Mouse (Mus musculus) embryonic facial prominence, embryonic 13.5 days (tissue): ENCODE measurements around the gene 4930562C15Rik. TPM values are rescaled to one million over a fixed set of nuclear protein-coding genes. Genes with fewer than 3 reads are reported as not detected.
A peak's percentile ranks its signal among the peaks of the same experiment; 100 is the strongest.

Experiments used
- ATAC-seq: fragments of 200-750 bp; cut with Nextera tagmentation; 2 replicates; pipeline ENCODE4 v1.8.0; 2017; ENCODE audit warnings: low read depth; ENCODE audit not compliant: insufficient number of reproducible peaks, insufficient read depth, low FRiP score, low TSS enrichment
- H3K27ac ChIP-seq: fragments of 300-500 bp; sonication (generic); 2 replicates; pipeline ENCODE4 v1.5.1; 2015; ENCODE audit warnings: moderate library complexity, mild to moderate bottlenecking, inconsistent platforms
- H3K27me3 ChIP-seq: fragments of 300-500 bp; sonication (generic); 2 replicates; pipeline ENCODE4 v1.6.1; 2015; ENCODE audit warnings: mild to moderate bottlenecking, inconsistent platforms
- H3K36me3 ChIP-seq: fragments of 300-500 bp; sonication (generic); 2 replicates; pipeline ENCODE4 v1.6.1; 2015; ENCODE audit warnings: mild to moderate bottlenecking, inconsistent platforms
- H3K4me1 ChIP-seq: fragments of 300-500 bp; sonication (generic); 2 replicates; pipeline ENCODE4 v1.6.1; 2015; ENCODE audit warnings: inconsistent platforms
- H3K4me2 ChIP-seq: fragments of 300-500 bp; sonication (generic); 2 replicates; pipeline ENCODE4 v1.6.1; 2015; ENCODE audit warnings: moderate library complexity, mild to moderate bottlenecking, inconsistent platforms
- H3K4me3 ChIP-seq: fragments of 300-500 bp; sonication (generic); 2 replicates; pipeline ENCODE4 v1.5.1; 2015; ENCODE audit warnings: mild to moderate bottlenecking, inconsistent platforms
- H3K9ac ChIP-seq: fragments of 300-500 bp; sonication (generic); 2 replicates; pipeline ENCODE4 v1.6.1; 2015; ENCODE audit warnings: mild to moderate bottlenecking, inconsistent platforms
- H3K9me3 ChIP-seq: fragments of 300-500 bp; sonication (generic); 2 replicates; pipeline ENCODE4 v1.6.1; 2016; ENCODE audit warnings: inconsistent platforms
- WGBS: fragments of 180-500 bp; shearing (Covaris S2); methylation state at CpG from one replicate; pipeline ENCODE4 v1.1.7; 2015; ENCODE audit warnings: mixed read lengths; 5-methylcytosine and 5-hydroxymethylcytosine counted together
- polyA plus RNA-seq: library from polyadenylated mRNA; unstranded; fragments of >200 nt; fragmentation: Nextera tagmentation; extraction: Ambion mirVana; gene quantifications from 2 replicates; pipeline ENCODE4 v1.2.1, GENCODE M21; 2015

Gene 4930562C15Rik
- polyA plus RNA-seq, 1 experiment from 2014 or later: 0.89 TPM

DNA sequence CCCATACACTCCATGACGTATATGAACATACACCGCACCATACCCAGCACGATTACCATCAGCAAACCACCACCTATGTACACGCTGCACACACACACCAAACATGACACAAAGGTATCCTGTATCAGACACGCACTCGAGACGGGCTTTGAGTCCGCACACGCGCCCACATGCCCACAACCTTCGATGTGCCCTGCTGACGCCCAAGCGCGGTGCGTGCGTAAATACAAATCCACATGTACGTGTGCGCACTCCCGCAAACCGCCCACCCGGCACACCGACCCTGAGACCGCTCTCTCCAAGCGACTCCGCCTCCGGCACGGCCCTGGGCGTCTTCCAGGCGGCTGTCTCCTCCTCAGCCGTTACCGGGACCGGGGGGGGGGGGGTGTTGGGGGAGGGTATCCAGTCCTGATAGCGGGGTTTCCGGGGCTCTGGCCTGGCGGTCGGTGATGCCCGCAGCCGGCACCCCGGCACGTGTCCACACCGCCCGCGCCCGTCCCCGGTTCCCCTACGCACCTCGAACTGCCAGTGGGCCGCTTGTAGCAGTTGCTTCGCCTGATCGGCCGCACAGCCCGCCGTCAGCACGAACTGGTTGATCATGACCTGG, 44.0 kb downstream of the 4930562C15Rik start:
- Histone ChIP-seq H3K27me3 (no peaks in the 10 kb centered on the region), H3K4me2 (peak overlapping the region; percentile 68), H3K36me3 (peaks cover 23% of the 10 kb centered on the region), H3K4me3 (peak overlapping the region; percentile 83), H3K9me3 (no peaks in the 10 kb centered on the region), H3K27ac (peak overlapping the region; percentile 100), H3K9ac (peak overlapping the region; percentile 89), H3K4me1 (peaks cover 41% of the 10 kb centered on the region)
- under 1% methylated on average over 53 of the region's 54 CpGs for whole genome bisulfite sequencing
- ATAC-seq: no peak; the same call in 1 of the 2 replicates

DNA sequence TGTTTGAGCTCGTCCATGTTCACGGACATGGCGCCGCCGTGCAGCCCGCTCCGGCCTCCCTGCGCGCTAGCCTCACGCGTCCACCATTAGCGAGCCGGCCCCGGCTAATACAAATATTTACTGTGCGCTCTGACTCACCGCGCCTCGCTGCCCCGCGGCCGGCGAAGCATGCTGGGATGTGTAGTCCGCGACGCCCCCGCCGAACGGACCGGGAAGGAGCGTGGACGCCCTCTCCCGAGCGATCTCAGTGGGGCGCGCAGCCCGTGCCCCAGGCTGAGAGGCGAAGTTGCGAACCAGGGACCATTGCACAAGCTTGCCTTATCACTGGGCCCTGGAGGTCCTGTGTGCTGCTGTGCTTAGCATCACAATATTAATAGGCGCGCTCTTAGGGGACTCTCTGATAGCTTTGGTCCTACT, 44.5 kb downstream of the 4930562C15Rik start:
- H3K27ac ChIP-seq: peak overlapping the region; percentile 100
- H3K9ac ChIP-seq: peak overlapping the region; percentile 89
- peak overlapping the region; percentile 68 for H3K4me2 ChIP-seq
- ATAC-seq: peak; percentile 68
- under 1% methylated on average over 40 of the region's 40 CpGs for WGBS
- H3K4me1 ChIP-seq: peaks cover 41% of the 10 kb centered on the region
- H3K36me3 ChIP-seq: peaks cover 18% of the 10 kb centered on the region
- H3K9me3 ChIP-seq: no peaks in the 10 kb centered on the region
- H3K27me3 ChIP-seq: no peaks in the 10 kb centered on the region
- H3K4me3 ChIP-seq: peak overlapping the region; percentile 83

DNA sequence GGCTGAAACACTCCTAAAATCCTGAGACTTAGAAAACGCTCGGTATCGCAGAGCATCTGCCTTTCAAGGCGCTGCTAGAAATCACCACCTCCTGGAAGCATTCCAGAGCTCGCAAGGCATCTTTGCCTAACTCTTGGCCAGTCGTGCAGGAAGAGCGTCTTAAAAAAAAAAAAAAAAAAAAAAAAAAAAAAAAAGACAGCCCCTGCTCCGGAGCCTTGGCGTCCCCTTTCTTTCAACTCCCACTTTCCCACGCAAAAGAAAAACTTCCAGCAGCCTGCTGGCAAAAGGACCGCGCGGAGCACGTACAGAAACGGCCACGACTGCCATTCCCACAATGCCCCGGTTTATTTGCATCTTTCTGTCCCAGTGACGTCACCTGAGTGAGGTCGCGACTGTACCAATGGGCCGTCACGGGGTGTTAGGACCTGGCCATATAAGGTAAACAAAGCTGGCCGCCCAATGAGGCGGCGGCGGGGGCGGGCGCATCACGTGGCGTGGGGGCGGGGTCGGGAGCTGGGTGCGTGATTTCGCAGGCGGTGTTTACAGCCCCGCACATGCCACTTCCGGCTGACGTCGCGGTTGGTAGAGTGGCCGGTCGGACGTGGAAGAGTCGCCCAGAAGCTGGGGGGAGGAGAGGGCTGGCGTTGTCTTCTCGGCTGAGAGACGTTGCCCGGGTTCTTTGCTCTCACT, 45.1 kb downstream of the 4930562C15Rik start, which contains the start of gene Ubald1:
Ubald1 (minus strand) TSS at position 180 of the 690 bp plus-strand sequence.
- WGBS: under 1% methylated on average over 48 of the region's 48 CpGs
- H3K27me3 ChIP-seq: no peaks in the 10 kb centered on the region
- H3K36me3 ChIP-seq: peaks cover 12% of the 10 kb centered on the region
- ATAC-seq: peak; percentile 87
- H3K4me3 ChIP-seq: peak within 1 kb of the TSS; percentile 83
- H3K4me2 ChIP-seq: peak within 1 kb of the TSS; percentile 68
- no peaks in the 10 kb centered on the region for H3K9me3 ChIP-seq
- peak within 1 kb of the TSS; percentile 100 for H3K27ac ChIP-seq
- peaks cover 41% of the 10 kb centered on the region for H3K4me1 ChIP-seq
- H3K9ac ChIP-seq: peak within 1 kb of the TSS; percentile 96

DNA sequence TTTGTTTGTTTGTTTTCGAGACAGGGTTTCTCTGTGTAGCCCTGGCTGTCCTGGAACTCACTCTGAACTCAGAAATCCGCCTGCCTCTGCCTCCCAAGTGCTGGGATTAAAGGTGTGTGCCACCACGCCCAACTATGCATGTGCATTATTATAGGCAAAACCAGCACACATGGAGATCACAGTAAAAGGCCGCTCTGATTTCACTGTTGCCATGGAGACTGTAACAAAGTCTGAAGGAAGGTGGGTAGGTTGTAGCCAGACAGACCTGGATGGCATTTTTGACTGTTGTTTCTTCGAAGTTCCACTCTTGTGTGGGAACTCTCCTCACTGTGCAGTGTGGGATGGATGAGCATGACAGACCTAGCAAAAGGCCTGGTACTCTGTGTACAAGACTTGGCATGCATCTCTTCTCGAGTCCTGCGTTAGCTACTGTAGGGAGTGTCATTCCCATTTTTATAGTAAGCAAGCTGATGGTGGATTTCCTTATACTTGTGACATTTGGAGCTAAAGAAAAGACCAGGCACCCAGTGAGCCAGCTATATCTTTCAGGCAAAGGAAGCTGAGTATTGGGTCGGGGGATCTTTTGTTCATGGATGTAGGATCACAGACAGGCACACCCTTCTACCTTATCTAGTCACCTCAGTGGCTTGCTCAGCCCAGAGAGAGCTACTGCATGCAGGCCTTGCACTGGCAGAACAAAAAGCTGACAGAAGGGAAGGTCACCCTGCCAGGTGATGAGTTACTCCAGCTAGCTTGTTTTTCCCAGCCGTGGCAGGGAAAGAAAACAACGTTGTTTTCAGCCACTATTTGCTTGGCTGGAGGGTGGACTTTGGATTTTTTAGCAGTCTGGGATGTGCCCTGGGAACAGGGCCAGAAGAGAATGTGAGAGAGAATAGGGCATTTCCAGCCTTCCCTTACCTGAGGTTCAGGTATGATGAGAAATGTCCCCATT, 46.5 kb downstream of the 4930562C15Rik start:
- Histone ChIP-seq H3K4me3 (peak overlapping the region; percentile 83), H3K4me1 (peaks cover 30% of the 10 kb centered on the region), H3K36me3 (no peaks in the 10 kb centered on the region), H3K4me2 (peak overlapping the region; percentile 68), H3K27ac (peak overlapping the region; percentile 97), H3K27me3 (no peaks in the 10 kb centered on the region), H3K9me3 (no peaks in the 10 kb centered on the region), H3K9ac (peak overlapping the region; percentile 96)
- WGBS: 74% methylated on average over 10 of the region's 10 CpGs
- ATAC-seq: no peak

DNA sequence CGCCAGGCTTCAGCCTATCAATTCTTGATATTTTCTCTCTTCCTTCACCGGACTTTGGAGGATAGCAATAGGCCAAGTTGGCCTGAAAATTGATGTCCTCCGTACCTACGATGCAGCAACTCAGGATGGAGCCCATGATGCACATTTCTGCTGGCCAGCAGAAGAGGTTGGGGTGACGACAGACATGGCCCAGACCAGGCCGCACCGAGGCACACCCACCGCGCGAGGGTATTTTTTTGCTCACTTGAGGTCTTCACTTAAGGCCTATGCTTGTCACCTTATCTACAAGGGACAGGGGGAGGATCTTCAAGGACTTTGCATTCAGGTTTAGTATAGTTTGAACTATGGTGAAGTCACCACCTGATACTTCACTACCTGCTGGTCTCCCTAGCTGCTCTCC, 49.7 kb downstream of the 4930562C15Rik start:
- Histone ChIP-seq H3K9me3 (no peaks in the 10 kb centered on the region), H3K4me3 (no peak overlapping the region), H3K27me3 (no peaks in the 10 kb centered on the region), H3K27ac (no peak overlapping the region; the same call in 1 of the 2 replicates), H3K9ac (no peak overlapping the region), H3K4me2 (no peak overlapping the region), H3K36me3 (peaks cover 5% of the 10 kb centered on the region; the same call in 1 of the 2 replicates), H3K4me1 (peaks cover 33% of the 10 kb centered on the region)
- ATAC-seq: no peak
- 92% methylated on average over 10 of the region's 10 CpGs for WGBS

DNA sequence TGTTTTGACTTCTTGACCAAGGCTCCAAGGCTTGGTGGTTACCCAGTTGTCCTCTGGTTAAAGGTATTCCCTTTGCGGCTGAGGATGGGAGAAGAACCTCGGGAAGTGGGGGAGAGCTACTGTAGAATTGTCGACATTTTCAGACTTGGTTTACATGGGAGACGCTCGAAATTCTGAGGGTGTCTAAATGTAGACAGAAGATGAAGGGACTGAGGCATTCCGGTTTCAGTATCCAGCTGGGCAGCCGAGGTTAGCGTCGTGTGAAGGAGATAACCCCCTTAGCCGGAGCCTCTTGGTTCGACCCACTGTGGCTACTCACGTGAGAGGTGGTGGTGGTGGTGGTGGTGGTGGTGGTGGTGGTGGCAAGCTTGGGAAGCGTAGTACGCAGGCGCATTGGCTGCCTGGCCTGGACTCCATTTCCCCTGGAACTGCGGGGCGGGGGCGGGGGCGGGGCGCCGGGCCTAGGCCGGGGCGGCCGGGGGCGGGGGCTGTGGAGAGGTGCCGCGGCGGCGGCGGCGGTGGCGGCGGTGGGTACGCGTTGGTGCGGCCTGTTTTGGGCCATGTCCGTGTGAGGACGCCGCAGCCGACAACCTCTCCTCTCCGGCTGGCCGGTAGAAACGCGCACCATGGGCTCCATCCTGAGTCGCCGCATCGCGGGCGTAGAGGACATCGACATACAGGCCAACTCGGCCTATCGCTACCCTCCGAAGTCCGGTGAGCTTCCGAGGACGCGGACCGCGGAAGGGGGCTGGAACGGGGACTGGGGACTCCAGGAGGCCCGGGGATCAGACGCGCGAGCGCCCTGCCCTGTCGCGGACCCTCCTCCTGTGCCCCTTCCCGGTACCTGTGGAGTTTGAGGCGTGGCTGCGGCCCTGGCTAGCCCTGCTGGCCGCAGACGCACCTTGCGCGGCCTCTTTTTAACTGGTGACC, 50.8 kb downstream of the 4930562C15Rik start, which contains the start of gene Mgrn1:
Mgrn1 (plus strand) TSS at position 490 of the 930 bp plus-strand sequence.
- H3K9ac ChIP-seq: peak within 1 kb of the TSS; percentile 94
- ATAC-seq: peak; percentile 83
- H3K9me3 ChIP-seq: no peaks in the 10 kb centered on the region
- no peaks in the 10 kb centered on the region for H3K27me3 ChIP-seq
- peak within 1 kb of the TSS; percentile 84 for H3K4me2 ChIP-seq
- H3K36me3 ChIP-seq: peaks cover 8% of the 10 kb centered on the region; the same call in 1 of the 2 replicates
- H3K4me3 ChIP-seq: peak within 1 kb of the TSS; percentile 75
- peak within 1 kb of the TSS; percentile 86 for H3K27ac ChIP-seq
- H3K4me1 ChIP-seq: peaks cover 38% of the 10 kb centered on the region
- WGBS: 2% methylated on average over 56 of the region's 74 CpGs

DNA sequence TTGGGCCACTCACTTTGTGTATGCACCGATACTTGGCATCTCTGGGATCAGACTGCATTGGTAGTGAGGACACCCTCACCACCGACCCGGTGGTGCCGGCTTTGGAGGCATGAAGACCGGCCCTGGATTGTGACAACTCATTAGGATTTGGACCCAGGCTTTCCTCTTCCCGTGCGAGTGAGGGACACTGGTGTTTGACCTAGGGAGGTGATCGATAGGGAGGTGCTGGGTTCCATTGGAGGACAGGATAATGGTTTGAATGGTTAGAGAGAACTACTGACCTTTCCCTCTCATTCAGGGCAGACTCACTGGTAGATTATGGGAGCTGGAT, 51.4 kb downstream of the 4930562C15Rik start:
- Histone ChIP-seq H3K27ac (peak overlapping the region; percentile 82; the same call in 1 of the 2 replicates), H3K4me2 (peak overlapping the region; percentile 84), H3K4me3 (peak overlapping the region; percentile 75), H3K27me3 (no peaks in the 10 kb centered on the region), H3K9me3 (no peaks in the 10 kb centered on the region), H3K4me1 (peaks cover 32% of the 10 kb centered on the region), H3K36me3 (peaks cover 9% of the 10 kb centered on the region; the same call in 1 of the 2 replicates), H3K9ac (peak overlapping the region; percentile 94)
- ATAC-seq: no peak
- WGBS: 2% methylated on average over 8 of the region's 8 CpGs

DNA sequence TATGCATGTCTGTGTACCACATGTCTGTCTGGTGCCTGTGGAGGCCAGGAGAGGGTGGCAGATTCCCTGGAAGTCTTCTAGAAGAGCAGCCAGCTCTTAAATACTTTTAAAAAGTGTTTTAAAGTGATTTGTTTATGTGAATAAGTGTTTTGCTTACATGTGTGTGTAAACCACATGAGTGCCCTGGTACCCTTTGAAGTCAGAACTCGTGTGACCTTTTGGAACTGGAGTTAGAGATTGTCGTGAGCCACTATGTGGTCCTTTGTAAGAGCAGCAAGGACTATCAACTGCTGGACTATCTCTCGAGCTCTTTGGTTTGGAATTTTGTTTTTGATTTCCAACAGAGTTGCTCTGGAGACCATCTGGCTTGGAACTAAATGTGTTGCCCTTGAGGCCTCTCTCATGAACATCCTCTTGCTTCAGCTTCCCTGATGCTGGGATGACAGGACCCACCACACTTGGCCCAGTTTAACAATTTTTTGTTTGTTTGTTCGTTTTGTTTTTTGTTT, 55.0 kb downstream of the 4930562C15Rik start:
- 53% methylated on average over 4 of the region's 4 CpGs for WGBS
- no peaks in the 10 kb centered on the region for H3K27me3 ChIP-seq
- no peak overlapping the region for H3K4me2 ChIP-seq
- ATAC-seq: no peak
- peaks cover 15% of the 10 kb centered on the region; the same call in 1 of the 2 replicates for H3K36me3 ChIP-seq
- H3K4me1 ChIP-seq: peaks cover 32% of the 10 kb centered on the region
- peak overlapping the region; percentile 39; the same call in 1 of the 2 replicates for H3K27ac ChIP-seq
- H3K9ac ChIP-seq: no peak overlapping the region
- H3K9me3 ChIP-seq: no peaks in the 10 kb centered on the region
- H3K4me3 ChIP-seq: no peak overlapping the region

DNA sequence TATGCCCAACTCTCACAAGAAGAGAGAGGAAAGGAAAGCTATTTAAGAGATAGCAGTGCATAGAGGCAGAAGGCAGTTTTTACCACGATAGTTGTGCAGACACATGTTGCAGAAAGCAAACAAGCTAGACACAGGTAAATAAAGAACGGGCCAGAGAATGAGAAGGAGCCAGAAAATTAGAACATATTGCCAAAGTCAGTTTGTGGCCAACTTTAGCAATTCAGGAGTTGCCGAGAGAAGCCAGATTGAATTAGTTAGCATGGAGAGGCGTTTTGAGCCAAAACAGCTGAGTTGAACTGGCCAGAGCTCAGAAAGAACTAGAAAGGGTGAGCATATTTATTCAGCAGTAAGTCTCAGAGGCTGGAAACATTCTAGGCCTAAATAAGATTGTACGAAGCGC, 57.0 kb downstream of the 4930562C15Rik start:
- Histone ChIP-seq H3K4me1 (peaks cover 29% of the 10 kb centered on the region), H3K9me3 (no peaks in the 10 kb centered on the region), H3K4me2 (no peak overlapping the region), H3K27me3 (no peaks in the 10 kb centered on the region), H3K27ac (no peak overlapping the region), H3K36me3 (peaks cover 17% of the 10 kb centered on the region; the same call in 1 of the 2 replicates), H3K9ac (no peak overlapping the region), H3K4me3 (no peak overlapping the region)
- WGBS: 80% methylated on average over 6 of the region's 6 CpGs
- no peak for ATAC-seq

DNA sequence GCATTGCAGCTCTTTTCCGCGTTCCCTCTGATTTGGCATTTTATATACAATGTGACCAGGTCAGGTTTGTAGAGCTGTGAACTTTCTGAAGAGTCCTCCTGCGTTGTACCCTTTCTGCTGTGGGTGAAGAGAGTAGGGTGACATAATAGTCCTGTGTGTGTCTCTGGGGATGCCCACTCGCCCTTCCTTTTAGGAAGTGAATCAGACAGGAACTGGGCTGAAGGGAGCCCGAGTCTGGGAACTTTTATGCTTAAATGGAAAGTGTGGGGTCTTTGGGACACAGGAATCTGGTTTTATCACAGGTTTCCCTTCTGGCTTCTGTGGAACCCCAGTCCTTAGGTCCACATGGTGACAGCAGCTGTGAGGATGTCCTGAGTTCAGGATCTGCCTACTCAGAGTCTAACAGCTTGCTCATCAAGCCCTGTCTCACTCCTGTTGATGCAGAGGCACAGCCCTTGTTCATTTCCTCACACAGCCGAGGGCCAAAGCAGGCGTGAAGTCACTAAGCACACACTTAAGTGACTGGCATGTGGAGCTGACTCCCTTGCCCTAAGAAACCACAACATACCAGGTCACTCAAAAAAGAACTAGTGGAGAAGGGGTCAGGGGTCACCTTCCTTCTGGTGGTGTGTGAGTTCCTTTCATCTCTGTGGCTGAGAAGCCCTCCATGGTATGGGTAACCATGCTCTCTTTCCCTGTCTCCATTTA, 59.1 kb downstream of the 4930562C15Rik start:
- no peaks in the 10 kb centered on the region for H3K27me3 ChIP-seq
- H3K36me3 ChIP-seq: peaks cover 17% of the 10 kb centered on the region; the same call in 1 of the 2 replicates
- no peak overlapping the region for H3K4me3 ChIP-seq
- no peak for ATAC-seq
- H3K9me3 ChIP-seq: no peaks in the 10 kb centered on the region
- WGBS: 80% methylated on average over 7 of the region's 7 CpGs
- no peak overlapping the region for H3K9ac ChIP-seq
- peaks cover 13% of the 10 kb centered on the region for H3K4me1 ChIP-seq
- H3K4me2 ChIP-seq: no peak overlapping the region
- H3K27ac ChIP-seq: no peak overlapping the region
